ENCODE assay signal across 8 mouse cellular contexts in the genomic region with DNA sequence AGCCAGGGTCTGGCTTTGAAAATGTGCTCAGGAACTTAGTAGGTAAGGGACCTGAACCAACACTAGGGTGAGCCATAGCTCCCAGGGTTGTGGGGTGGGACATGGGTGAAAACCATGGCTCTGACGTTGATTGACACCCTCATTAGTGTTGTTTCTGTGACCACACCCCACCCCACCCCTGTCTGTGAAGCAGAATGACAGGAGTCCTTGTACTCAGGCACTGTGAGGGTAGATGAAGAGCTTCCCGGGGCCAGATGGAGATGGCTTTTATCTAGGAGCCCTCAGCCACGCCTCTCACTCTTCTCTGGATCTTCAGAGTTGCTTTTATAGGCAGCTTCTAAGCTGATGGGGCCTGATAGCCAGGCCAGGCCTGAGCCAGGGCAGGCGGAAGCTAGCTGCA.
DNase-seq lines count a peak whose midpoint lies in the region; ATAC-seq and TF ChIP-seq lines count a peak whose summit lies in the region.

No protein-coding gene starts in this region.

- TF ChIP-seq EP300 in stomach, postnatal 0 days (optimal IDR thresholded peaks at IDR 0.05), result no peak

- H3K27me3 ChIP-seq in limb, embryonic 13.5 days, result no peaks in the 10 kb centered on the region
- no peaks in the 10 kb centered on the region for H3K27me3 ChIP-seq in stomach, postnatal 0 days (ENCODE audit: control insufficient read depth, insufficient read depth, low read length)

- peaks cover 61% of the 10 kb centered on the region for H3K36me3 ChIP-seq in limb, embryonic 13.5 days
- H3K36me3 ChIP-seq in stomach, postnatal 0 days (ENCODE audit: control insufficient read depth, insufficient read depth, low read length), result no peaks in the 10 kb centered on the region

- no peaks in the 10 kb centered on the region for H3K9me3 ChIP-seq in limb, embryonic 13.5 days
- H3K9me3 ChIP-seq in stomach, postnatal 0 days (ENCODE audit: control insufficient read depth, low read length), result no peaks in the 10 kb centered on the region

- no peak overlapping the region for H3K4me2 ChIP-seq in limb, embryonic 13.5 days (replicated peaks)
- no peak overlapping the region for H3K4me2 ChIP-seq in stomach, postnatal 0 days (replicated peaks; ENCODE audit: low read depth)

- no peak overlapping the region for H3K9ac ChIP-seq in limb, embryonic 13.5 days
- H3K9ac ChIP-seq in stomach, postnatal 0 days (ENCODE audit: low read length), result no peak overlapping the region

- peak overlapping the region; percentile 39; the same call in 1 of the 2 replicates for H3K27ac ChIP-seq in limb, embryonic 13.5 days
- 0 out of 2 replicates have a peak overlapping the region, but pooled peaks have one; percentile 31 for H3K27ac ChIP-seq in stomach, postnatal 0 days (replicated peaks)

- peak; percentile 95 for DNase-seq in heart, adult 11 months
- DNase-seq in heart, adult 9 months (ENCODE audit: low spot score in 2 of 2), result no peak
- DNase-seq in thymus, postnatal 25 days, result peak; percentile 30
- no peak for DNase-seq in thymus, postnatal 10 days (ENCODE audit: low spot score in 2 of 2)
- no peak for DNase-seq in stomach, postnatal 0 days (ENCODE audit: low spot score)
- DNase-seq in layer of hippocampus, postnatal 36 days, result no peak

- WGBS in limb, embryonic 13.5 days, result 35% methylated on average over 4 of the region's 4 CpGs
- WGBS in stomach, postnatal 0 days, result 46% methylated on average over 4 of the region's 4 CpGs

- TF ChIP-seq CTCF in stomach, postnatal 0 days (IDR thresholded peaks at IDR 0.05; ENCODE audit: low read depth), result peak; percentile 27

- no peak for ATAC-seq in limb, embryonic 13.5 days (ENCODE audit: low FRiP score, low read depth)
- no peak for ATAC-seq in stomach, postnatal 0 days (ENCODE audit: low FRiP score, low TSS enrichment)
- no peak for ATAC-seq in granulocyte monocyte progenitor cell, adult 5-6 weeks (replicated peaks; ENCODE audit: poor library complexity, severe bottlenecking)

- H3K4me1 ChIP-seq in limb, embryonic 13.5 days, result peaks cover 76% of the 10 kb centered on the region
- peaks cover 19% of the 10 kb centered on the region for H3K4me1 ChIP-seq in stomach, postnatal 0 days (replicated peaks; ENCODE audit: control insufficient read depth, insufficient read depth)

- H3K4me3 ChIP-seq in limb, embryonic 13.5 days, result no peak overlapping the region
- H3K4me3 ChIP-seq in stomach, postnatal 0 days (ENCODE audit: low read depth, low read length), result no peak overlapping the region

Comparison
In these comparisons a context has a peak if more than half of its experiments do, and no peak if none do; other contexts are left out.
1. DNase-seq: peak in heart, adult 11 months (single experiment) and thymus, postnatal 25 days (single experiment); none in heart, adult 9 months (0 of 2), thymus, postnatal 10 days (0 of 2), stomach, postnatal 0 days (single experiment) and layer of hippocampus, postnatal 36 days (0 of 2).